Mouse (Mus musculus): ENCODE results near the gene Slc6a5. TPM values are rescaled to one million over a fixed set of nuclear protein-coding genes. Genes with fewer than 3 reads are reported as not detected.
"Not testable (repeated sequence)": the region's sequence is repeated elsewhere in the genome, so short reads cannot be mapped to it uniquely, and the experiment has no call there.

Slc6a5 gene
- total RNA-seq, 4 experiments from 2014 or later, result 4.3 to 7.0 (median 4.9) TPM

DNA sequence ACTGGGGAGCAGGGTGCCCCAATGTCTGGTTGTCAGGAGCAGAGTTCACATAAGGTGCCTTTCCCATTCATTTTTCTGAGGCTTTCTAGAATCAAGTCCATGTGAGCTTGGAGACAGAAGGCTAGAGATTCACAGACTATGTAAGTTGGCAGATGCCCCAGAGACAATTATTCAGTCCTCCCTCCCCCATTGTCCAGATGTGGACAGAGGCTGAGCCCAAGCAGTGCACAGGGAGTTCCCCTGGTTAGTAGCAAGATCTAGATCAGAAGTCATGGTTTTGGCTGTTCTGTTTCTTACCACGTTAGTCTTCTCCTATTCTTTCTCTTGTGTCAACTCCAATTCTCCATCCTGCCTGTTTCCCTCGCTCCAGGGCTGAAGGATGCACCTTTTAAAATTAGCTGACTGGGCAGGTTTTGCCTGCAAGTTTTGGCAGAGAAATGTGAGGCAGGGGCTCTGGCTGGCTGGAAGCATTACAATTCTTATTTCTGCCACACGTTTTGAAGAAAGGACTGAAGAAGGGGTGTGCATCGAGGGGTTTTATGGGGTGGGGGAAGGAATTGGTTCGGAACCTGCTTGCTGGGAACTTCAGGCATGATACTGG, 3.9 kb downstream of the Slc6a5 start:
- no peak for DNase-seq

DNA sequence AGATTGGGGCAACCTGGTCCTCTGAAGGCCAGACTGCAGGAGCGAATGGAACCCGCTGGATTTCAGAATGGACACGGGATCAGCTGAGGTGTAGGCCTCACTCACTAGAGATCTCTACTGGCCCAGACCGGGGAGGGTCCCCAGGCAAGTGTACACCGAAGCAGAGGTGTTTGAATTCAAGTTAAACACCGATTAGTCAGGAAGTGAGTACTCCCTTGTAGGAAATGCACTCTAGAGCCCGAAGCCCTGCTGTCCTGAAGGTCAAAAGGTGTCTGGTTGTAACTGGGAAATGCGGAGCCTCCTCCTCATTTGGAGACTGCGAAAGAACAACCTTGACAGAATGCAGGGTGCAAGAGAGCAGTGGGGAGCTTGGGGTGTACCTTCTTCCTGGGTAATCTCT, 5.0 kb downstream of the Slc6a5 start:
- no peak for DNase-seq

DNA sequence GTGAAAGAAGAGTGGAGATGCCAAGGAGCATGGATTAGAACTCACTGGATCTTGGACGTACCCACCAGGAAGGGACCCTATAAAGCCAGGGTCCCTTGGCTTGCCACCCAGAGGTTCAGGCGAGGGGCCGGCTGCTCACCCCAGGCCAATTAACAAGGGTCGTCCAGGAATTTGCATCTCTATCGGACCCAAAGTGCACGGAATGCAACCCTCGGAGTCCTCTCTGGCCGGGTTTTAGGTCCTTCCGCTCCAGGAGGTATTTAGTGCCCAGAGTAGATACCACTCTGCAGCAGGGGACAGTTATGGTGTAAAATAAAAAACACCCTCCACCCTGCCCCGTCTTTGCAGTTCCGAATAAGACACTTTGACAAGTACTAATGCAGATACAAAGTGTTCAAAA, 5.5 kb downstream of the Slc6a5 start:
- DNase-seq, result no peak

DNA sequence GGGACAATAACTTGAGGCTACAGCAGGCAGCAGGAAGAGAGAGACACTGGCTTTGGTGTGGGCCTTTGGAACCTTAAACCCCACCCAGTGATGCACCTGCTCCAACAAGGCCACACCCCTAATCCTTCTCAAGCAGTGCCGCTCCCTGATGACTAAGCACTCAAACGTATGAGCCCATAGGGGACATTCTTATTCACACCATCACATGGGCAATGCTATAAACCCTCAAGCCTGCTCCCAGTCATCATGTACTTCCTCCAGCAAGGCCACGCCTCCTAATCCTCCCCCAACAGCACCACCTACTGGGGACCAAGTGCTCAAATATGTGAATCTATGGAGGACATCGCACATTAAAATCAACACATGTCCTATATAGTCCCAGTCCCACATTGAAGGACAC, 9.5 kb downstream of the Slc6a5 start:
- DNase-seq, result no peak

DNA sequence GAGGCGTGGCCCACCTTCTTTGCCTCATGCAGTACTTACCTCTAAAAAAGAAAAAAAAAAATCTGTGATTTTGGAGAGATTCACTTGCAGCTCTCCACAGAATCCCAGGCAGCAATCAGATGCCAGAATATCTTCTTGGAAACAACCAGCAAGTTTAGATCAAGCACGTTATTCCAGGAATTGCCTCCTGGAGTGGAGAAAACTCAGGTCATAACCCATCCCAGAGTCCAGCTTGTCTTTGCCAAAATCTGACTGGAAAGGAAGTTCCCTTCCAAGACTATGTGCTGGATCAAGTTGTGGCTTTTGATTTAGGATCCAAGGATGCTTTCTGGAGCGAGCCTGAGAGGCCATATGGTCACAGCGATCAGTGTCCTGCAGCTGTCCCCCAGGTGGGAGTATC, 10.8 kb downstream of the Slc6a5 start:
- no peak for DNase-seq

DNA sequence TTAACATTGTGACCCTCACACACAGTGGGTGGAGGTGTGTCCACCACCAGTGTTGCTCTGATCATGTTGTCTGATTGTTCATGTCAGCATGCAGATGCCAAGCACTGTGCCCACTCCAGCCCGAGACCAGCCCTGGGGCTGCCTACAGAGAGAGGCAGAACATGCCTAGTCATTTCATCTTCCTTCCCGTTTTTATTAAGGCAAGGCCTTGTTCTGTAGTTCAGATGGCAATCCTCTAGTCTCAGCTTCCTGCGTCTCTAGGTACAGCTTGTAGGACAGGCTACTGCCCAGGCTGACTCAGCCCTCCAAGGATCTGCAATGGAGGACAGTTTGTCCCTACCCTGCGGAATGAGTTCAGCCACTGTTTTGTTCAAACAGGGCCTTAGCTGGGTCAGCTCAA, 13.0 kb downstream of the Slc6a5 start:
- DNase-seq, result peak; percentile 48

DNA sequence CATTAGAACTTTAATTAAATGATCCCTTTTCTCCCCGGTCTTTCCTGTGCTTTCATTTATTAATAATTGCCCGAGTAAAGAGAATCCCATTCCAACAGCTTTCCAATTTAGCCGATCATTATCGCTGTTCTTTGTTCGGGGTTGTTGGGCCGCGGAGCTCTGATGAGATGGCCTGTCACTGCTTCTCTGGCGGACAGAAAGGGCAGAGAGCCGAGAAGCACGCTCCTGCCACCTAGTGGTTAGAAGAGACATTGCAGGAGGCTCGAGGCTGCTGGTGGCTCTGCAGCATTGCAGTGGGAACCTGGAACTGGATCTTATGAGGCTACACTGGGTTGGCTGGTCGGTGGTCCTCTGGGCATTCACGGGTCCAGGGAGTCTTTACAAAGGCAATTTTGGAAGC, 13.4 kb downstream of the Slc6a5 start:
- peak; percentile 73 for DNase-seq

DNA sequence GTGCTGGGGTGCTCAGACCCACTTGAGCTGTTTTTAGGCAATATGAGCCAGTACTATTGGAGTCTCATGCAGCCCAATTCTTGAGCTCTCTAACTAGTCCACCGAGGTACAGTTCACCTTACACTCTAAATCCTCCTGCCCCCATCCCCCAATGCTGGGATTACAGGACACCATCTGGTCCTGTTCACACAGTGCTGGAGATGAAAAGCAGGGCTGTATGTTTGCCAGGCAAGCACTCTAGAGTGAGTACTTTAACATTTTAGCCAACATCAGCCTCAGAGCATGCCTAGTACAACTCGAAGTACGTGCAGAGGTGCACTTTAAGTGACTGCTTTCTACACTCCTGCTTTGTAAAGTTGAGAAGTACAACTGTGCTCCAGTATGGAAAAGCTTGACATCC, 18.6 kb downstream of the Slc6a5 start:
- DNase-seq, result no peak

DNA sequence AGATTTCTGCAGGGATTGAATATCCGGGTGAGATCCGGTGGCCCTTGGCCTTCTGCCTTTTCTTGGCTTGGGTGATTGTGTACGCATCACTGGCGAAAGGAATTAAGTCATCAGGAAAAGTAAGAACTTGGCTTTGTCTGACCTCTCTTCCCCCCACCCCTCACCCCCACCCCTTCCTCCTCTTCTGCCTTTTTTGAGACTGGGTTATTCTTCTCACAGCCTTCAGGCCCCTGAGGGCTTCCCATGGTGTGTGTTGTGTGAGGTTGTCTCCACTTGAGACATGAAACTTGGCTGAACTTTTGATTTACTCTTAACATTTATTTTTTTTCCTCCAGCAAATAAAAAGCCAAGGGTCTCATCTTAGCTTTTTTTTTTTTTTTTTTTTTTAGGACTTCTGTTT, 20.1 kb downstream of the Slc6a5 start:
- no peak for DNase-seq

DNA sequence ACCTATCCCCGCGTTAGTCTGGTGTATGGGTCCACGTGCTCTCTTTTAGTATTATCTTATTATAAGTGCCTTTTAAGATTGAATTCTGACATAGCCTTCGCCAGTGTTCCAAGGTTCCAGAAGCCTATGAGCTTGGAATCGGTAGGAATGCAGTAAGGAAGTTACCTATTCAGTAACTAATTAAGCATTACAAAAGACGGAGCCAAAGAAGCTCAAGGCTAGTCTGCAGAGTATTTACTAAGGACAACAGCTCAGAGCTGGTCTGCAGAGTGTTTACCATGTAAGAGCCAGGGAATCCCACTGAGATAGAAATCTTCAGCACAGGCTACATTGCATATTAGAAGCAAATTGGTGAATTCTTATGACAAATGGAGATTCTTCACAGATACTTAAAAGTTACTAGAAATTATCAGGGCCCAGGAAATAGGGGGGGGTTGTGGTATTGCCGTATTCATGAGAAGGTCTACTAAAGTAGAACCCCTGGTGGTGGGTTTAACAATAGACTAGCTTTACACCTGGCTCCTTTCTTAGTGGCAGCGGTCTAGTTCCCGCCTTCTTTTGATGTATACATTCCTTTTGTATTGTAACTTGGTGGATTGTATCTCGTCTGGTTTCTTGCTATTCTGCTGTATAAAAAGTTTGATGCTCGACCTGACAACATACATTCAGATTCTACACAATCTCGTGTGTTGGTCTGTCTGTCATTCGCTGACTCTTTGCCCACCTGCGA, 23.6 kb downstream of the Slc6a5 start:
- not testable (repeated sequence) for DNase-seq

DNA sequence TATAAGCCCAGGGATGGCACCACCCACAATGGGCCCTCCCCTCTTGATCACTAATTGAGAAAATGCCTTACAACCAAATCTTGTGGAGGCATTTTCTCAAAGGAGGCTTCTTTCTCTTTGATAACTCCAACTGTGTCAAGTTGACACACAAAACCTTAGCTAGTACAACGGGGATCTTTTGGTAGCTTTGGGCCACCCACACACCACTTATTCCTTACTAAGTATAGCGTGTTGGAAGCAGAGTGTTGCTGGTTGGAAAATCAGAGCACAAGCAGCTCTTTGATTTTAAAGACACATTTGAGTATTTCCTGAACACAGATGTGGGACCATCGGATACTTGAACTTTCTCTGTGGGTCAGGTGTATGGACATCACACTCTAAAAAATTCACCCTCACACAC, 26.9 kb downstream of the Slc6a5 start:
- DNase-seq, result no peak

DNA sequence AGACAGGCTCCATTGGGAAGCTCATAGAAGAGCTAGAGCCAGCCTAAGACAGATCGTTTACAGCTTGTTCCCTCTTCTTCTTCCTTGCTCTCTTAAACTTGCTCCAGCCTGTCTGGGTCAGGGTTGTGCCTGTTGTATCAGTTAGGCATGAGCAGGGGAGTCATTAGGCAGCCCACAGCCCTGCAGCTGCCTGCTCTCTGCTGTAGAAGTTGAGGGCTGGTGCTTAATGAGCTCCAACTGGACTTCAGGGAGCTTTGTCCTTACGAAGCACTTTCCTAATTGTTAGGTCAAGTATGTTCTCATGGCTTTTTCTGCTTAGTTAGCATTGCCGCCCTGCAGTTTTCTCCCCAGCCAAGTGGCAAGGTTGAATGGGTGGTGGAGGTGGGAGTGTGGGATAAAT, 32.1 kb downstream of the Slc6a5 start:
- no peak for DNase-seq

DNA sequence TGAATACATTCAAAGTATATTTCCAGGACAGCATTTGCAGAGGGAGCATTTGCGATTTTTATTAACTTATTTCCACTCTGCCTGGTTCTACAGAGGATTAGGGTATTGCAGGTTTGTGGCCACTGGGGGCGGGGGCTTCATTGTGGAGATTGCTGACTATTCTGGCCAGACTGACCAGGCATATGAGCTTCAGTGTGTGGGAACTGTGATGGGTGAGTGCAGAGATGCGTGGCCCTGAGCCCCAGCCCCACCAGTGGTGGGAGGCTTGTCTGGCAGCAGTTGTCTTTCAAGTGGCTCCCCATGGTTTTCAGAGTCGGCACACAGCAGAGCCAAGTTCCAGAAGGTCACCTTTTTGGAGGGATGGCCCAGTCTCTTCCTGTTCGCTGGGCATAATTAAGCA, 32.5 kb downstream of the Slc6a5 start:
- no peak for DNase-seq

DNA sequence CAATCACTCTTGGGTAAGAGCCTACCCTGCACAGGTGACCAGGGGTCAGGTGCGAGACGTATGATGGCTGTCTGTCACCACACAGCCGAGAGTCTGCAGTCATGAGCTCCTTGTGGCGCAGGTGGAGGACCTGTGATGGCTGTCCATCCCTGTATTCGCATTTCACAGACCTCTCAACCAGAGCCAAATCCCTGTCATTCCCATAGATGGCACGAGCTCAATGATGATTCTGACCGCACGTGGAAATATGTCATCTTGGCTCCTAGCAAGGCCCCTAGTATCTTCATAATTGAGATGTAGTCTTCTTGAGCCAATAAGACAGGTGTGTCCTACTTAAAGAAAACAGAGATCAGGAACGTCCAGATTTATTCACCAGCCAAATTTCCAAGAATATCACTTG, 36.7 kb downstream of the Slc6a5 start:
- DNase-seq, result no peak

DNA sequence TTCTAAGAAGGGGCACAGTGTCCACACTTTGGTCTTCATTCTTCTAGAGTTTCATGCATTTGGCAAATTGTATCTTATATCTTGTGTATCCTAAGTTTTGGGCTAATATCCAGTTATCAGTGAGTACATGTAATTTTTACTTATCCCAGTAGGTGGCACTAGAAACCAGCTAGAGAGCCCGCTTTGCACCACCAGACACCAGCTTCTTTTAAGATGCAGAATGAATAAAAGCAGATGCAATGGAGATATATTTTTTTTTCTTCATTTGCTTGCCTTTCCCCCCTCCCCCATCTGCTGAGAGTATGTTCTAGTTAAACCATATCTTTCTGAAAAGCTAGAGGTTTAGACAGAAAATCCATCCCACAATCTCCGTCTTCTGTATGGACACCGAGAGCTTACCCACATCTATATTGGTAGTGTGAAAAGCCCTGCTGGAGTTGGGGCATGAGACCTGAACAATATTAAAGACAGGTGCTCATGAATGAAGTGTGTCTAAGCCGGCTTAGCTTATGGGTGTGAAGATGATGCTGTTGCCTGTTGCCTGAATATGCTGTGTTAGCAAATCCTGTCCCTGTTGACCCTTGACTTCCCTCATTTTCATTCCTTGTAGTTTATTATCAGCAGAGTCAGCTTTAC, 43.7 kb downstream of the Slc6a5 start:
- no peak for DNase-seq

DNA sequence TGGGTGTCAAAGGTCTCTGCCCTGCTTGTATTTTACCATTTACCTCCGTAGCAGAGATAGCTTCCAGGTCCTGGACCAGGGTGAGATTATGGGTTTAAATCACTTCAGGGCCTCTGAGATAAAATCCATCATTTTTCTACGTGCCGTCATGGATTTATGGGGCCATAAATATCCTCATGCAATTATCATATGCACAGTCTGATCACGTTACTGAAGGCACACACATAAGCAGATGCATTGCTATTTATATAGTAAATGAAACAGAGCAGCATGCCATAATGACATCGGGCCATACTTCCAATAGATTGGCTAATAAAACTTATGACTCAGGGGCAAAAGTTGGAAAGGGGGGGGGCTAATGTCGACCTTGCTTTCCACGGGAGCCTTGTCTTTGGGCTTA, 44.9 kb downstream of the Slc6a5 start:
- no peak for DNase-seq

DNA sequence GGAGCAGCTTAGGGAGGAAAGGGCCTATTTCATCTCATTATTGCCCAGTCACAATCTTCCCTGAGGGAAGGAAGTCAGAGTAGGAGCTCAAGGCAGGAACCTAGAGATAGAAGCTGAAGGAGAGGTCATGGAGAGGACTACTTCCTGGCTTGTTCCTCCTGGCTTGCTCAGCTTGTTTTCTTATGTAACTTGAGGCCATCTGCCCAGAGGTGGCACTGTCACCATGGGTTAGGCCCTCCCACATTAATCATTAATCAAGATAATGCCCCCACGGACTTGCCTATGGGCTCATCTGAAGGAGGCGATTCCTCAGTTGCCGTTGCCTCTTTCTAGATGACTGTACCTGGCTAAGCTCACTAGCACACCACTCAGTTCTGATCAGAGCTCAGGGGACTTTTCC, 47.2 kb downstream of the Slc6a5 start:
- no peak for DNase-seq

DNA sequence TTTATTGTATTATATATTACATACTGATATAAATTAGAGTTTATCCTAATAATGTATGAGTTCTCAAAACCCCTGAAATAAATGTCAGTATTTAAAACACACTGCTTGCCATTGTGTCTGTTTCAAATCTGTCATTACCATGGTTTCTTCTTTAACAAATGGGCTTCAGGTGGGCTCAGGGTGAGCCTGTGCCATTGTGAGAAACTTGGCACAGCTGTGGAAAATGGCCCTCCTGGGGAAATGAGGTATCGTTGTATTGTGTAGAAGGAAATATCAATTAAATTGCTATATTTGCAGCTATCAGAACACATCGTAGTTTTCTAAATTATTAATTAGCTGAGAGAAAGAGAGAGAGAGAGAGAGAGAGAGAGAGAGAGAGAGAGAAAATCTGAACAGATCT, 53.8 kb downstream of the Slc6a5 start:
- no peak for DNase-seq

DNA sequence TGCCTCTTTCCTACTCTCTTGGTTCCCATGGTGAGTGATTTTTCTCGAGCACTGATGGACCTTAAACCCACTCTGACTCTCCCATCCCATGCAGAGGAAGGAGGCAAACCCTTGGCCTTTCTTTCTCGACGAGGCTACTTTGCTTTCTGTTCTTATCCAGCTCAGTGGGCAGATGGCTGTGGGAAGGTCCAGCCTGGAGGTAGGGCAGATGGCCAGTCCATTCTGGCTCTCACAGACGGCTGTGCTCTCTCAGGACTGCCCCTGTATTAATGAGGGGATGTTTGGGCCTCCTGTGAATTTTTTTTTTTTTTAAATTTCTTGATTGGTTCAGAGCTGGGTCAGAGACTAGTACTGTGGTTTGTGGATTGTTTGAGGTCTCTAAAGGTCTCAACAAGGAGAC, 59.6 kb downstream of the Slc6a5 start:
- no peak for DNase-seq

DNA sequence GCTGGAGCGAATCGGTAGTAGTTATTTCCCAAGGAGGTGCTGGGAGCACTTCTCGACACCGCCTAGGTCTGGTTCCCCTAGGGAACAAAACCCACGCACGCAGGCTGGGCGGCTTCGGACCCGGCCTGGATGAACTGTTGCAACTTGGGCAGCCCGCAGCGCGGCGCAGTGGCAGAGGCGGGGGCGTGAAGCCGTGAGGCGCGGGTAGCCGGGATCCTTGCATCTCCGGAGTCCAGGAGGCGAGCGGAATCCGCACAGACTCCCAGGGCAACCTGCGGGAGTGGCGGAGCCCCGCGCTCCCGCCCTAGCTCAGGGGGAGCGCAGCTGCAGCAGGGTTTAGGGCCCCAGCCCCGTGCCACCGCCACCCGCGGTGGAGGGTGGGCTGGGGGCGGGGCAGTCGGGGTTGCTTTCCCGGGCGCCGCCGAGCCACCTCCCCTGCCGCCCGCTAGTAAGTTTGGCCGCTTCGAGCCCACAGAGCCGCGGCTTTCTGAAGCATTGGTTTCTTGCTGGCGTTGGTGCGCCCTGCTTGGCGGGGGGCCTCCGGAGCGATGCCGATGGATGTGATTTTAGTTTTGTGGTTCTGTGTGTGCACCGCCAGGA, 65.0 kb downstream of the Slc6a5 start, which contains the start of gene Nell1:
TSS of gene Nell1 (plus strand) at position 24 of the 600 bp plus-strand sequence.
- no peak for DNase-seq

DNA sequence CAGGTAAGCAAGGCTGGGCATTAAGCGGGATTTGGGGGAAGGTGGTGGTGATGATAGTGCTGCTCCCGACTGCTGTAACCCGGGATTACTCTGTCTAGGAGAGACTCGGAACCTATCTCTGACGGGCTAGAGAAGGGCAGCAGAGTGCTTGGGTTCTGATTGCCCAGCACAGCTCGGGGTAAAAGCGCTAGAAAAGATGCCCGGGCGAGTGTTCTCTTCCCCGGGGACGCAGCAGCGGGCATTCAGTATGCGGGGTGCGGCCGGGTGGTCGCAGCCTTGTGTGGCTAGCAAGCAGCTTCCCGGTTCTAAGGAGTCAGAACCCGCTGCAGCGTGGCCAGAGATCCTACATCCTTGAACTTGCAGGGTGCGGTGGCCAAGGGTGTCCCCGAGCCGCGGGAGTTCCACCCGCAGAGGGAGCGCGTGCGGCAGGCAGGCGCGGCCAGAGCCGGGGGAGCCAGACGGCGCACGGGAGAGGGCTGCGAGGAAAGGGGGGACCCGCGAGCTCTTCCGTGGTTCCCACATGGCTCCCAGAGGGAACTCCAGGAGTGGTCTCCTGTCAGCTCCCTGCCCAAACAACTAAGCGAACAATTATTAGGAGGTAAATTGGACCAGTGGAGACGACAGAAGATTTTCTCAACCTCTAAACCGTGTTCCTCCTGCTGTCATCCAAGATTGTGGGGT, 65.6 kb downstream of the Slc6a5 start:
- DNase-seq, result no peak

DNA sequence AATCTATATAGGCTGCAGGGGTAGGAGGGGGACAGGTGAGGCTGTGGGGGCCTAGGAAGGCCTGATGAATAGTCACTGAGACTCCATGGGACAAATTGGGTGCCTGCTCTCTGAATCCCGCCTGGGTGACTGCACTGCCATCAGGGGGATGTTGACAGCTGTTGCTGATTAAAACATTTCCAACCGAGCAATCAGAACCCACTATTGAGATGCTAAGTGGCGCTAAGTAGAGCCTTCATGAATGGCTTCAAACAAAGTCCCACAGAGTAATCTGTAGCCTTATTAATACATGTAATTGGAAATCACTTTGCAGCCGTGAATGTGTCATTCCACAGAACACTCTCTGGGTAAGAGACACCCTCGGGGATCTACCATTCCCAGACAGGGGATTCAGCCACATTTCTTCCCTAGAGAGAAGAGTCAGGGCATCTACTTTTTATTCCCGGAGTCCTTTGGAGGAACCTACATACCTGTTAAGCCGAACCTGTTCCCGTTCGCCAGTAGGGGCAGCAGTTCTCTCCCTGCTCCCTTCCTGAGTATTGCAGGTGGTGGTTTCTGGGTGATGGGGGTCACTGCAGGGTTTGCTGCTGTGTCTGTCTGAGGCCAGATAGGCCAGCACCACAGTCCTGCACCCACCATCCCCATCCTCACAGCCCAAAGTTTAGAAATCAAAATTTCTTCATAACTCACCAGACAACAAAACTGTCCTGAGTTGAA, 71.7 kb downstream of the Slc6a5 start:
- DNase-seq, result no peak

Measured in adrenal gland, adult 8-10 months (tissue).